Comparison of ENCODE assay signal across 27 mouse cellular contexts in the genomic region with DNA sequence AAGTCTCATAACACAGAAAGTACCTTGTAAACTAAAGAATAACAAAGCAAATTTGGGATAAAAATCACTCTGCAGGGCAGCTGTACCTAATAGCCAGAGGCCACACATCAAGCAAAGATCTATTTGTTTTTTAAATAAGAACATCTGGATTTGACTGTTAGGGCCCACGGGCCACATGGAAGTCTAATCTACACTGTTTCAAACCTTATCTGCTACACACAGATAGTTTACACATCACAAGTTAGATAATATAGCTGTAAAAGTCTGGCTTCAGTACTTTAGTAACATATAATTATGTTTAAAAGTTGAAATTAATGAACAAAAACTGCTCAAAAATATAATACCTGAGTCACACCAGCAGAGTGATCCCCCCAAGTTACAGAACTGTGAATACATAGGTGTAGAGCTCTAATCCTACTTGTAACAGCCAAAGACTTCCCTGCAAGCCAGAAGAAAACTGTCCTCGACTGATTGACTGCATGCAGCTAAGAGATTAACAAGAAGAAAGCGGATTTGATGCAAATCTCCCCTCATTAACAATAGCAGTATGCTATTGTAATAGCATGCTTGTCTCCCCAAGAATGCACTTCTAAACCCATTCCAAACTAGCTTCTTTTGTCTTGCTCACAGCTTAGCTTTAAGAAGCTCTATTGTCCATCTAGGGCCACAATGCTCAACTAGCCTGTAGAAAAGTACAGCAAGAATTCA. TPM values are rescaled to one million over a fixed set of nuclear protein-coding genes. Genes with fewer than 3 reads are reported as not detected.
DNase-seq lines count a peak whose midpoint lies in the region; ATAC-seq and TF ChIP-seq lines count a peak whose summit lies in the region.
"Had no signal": no experiment of that assay in that cellular context is flagged by ENCODE, and none has a peak within 500 bp of the region (broad histone marks: within the 10 kb centered on the region; RNA-seq: fewer than 3 reads in every experiment).

No protein-coding gene starts in this region.

- TF ChIP-seq RAD21 in MEL (IDR thresholded peaks at IDR 0.05; ENCODE audit: low read depth, low read length): no peak

- H3K4me3 ChIP-seq in MEL (ENCODE audit: control insufficient read depth in 1 of 2, insufficient read depth in 1 of 2, low read depth in 2 of 2, low read length in 2 of 2): no peak overlapping the region
- H3K4me3 ChIP-seq in liver, embryonic 12.5 days: no peak overlapping the region
- no peak overlapping the region for H3K4me3 ChIP-seq in embryonic facial prominence, embryonic 10.5 days
- H3K4me3 ChIP-seq in thymus, adult 2 months (ENCODE audit: control insufficient read depth, insufficient read depth, low read length): no peak overlapping the region
- H3K4me3 ChIP-seq: embryonic facial prominence, embryonic 13.5 days; heart, embryonic 15.5 days; hindbrain, embryonic 13.5 days; left cerebral cortex, adult 2 months; limb, embryonic 15.5 days; midbrain, embryonic 10.5 days had no signal

- peak; percentile 56 for DNase-seq in MEL (ENCODE audit: low read depth, low spot score)
- peak; percentile 76 for DNase-seq in R1 (ENCODE audit: low read depth, low spot score)
- no peak for DNase-seq in embryonic facial prominence, embryonic 10.5 days (ENCODE audit: low spot score)
- no peak for DNase-seq in MN1 (ENCODE audit: low spot score)
- no peak for DNase-seq in adrenal gland, adult 18-20 months (ENCODE audit: low spot score in 2 of 2)
- no peak for DNase-seq in thymus, adult 2 months
- DNase-seq: adrenal gland, adult 2 months; cerebellum, adult 11-12 months; cerebellum, postnatal 14 days; gastrocnemius, postnatal 36 days; heart, postnatal 36 days; kidney, adult 18-20 months; kidney, postnatal 4 days; layer of hippocampus, adult 9-11 months; left cerebral cortex, postnatal 4 days; lung, postnatal 4 days; right cerebral cortex, adult 18-20 months; right cerebral cortex, postnatal 4 days; thymus, adult 18-20 months had no signal

- peak overlapping the region; percentile 64 for H3K27ac ChIP-seq in MEL (ENCODE audit: control insufficient read depth, low read depth, low read length)
- peak overlapping the region; percentile 72 for H3K27ac ChIP-seq in liver, embryonic 12.5 days
- no peak overlapping the region for H3K27ac ChIP-seq in embryonic facial prominence, embryonic 10.5 days (replicated peaks)
- no peak overlapping the region for H3K27ac ChIP-seq in thymus, adult 2 months (ENCODE audit: control insufficient read depth, insufficient read depth, low read length)
- H3K27ac ChIP-seq: embryonic facial prominence, embryonic 13.5 days; heart, embryonic 15.5 days; hindbrain, embryonic 13.5 days; left cerebral cortex, adult 2 months; limb, embryonic 15.5 days; midbrain, embryonic 10.5 days had no signal

- TF ChIP-seq CTCF in MEL (IDR thresholded peaks at IDR 0.05 in 2 of 3, conservative IDR thresholded peaks at IDR 0.05 in 1 of 3; ENCODE audit: control insufficient read depth in 1 of 3, insufficient read depth in 1 of 3, low read depth in 2 of 3, low read length in 3 of 3, poor library complexity in 1 of 3, severe bottlenecking in 1 of 3): no peak
- no peak for TF ChIP-seq CTCF in thymus, adult 2 months (IDR thresholded peaks at IDR 0.05; ENCODE audit: borderline replicate concordance, control insufficient read depth, extremely low read depth, insufficient read depth, low read length, poor library complexity)

- H3K4me1 ChIP-seq in MEL (ENCODE audit: control insufficient read depth in 1 of 2, insufficient read depth in 2 of 2, low read length in 2 of 2): peaks cover 9 to 22% of the 10 kb centered on the region in 2 experiments; a peak in 3 of 4 replicates
- H3K4me1 ChIP-seq in liver, embryonic 12.5 days: peaks cover 39% of the 10 kb centered on the region
- peaks cover 7% of the 10 kb centered on the region for H3K4me1 ChIP-seq in embryonic facial prominence, embryonic 10.5 days
- no peaks in the 10 kb centered on the region for H3K4me1 ChIP-seq in thymus, adult 2 months (replicated peaks; ENCODE audit: control insufficient read depth, insufficient read depth, low read length)
- H3K4me1 ChIP-seq: embryonic facial prominence, embryonic 13.5 days; heart, embryonic 15.5 days; hindbrain, embryonic 13.5 days; limb, embryonic 15.5 days had no signal

- H3K9me3 ChIP-seq in MEL (replicated peaks; ENCODE audit: insufficient read depth, low read length): no peaks in the 10 kb centered on the region
- H3K9me3 ChIP-seq in liver, embryonic 12.5 days (replicated peaks): no peaks in the 10 kb centered on the region
- H3K9me3 ChIP-seq in embryonic facial prominence, embryonic 10.5 days: no peaks in the 10 kb centered on the region
- H3K9me3 ChIP-seq: embryonic facial prominence, embryonic 13.5 days; heart, embryonic 15.5 days; hindbrain, embryonic 13.5 days; limb, embryonic 15.5 days; midbrain, embryonic 10.5 days had no signal

- H3K79me2 ChIP-seq in MEL (ENCODE audit: control insufficient read depth, insufficient read depth, low read length, poor library complexity): peaks cover 8% of the 10 kb centered on the region

- peaks cover 21 to 30% of the 10 kb centered on the region in 2 experiments for H3K36me3 ChIP-seq in MEL (ENCODE audit: control insufficient read depth in 1 of 2, insufficient read depth in 2 of 2, low read length in 2 of 2)
- peaks cover 54% of the 10 kb centered on the region for H3K36me3 ChIP-seq in liver, embryonic 12.5 days
- peaks cover 16% of the 10 kb centered on the region for H3K36me3 ChIP-seq in embryonic facial prominence, embryonic 10.5 days (replicated peaks)
- no peaks in the 10 kb centered on the region for H3K36me3 ChIP-seq in thymus, adult 2 months (ENCODE audit: control insufficient read depth, insufficient read depth, low read length)
- H3K36me3 ChIP-seq: embryonic facial prominence, embryonic 13.5 days had no signal

- peak overlapping the region; percentile 44 for H3K4me2 ChIP-seq in liver, embryonic 12.5 days
- H3K4me2 ChIP-seq: embryonic facial prominence, embryonic 13.5 days; heart, embryonic 15.5 days; hindbrain, embryonic 13.5 days; limb, embryonic 15.5 days had no signal

- H3K9ac ChIP-seq in MEL (ENCODE audit: control insufficient read depth, low read depth, low read length, poor library complexity, severe bottlenecking): no peak overlapping the region
- peak overlapping the region; percentile 2; the same call in 1 of the 2 replicates for H3K9ac ChIP-seq in liver, embryonic 12.5 days
- H3K9ac ChIP-seq: embryonic facial prominence, embryonic 13.5 days; heart, embryonic 15.5 days; hindbrain, embryonic 13.5 days; limb, embryonic 15.5 days had no signal

- no peaks in the 10 kb centered on the region for H3K27me3 ChIP-seq in MEL (ENCODE audit: control insufficient read depth in 1 of 2, insufficient read depth in 2 of 2, low read length in 2 of 2)
- H3K27me3 ChIP-seq in liver, embryonic 12.5 days (replicated peaks): no peaks in the 10 kb centered on the region
- H3K27me3 ChIP-seq in embryonic facial prominence, embryonic 10.5 days (replicated peaks; ENCODE audit: low read depth, poor library complexity, severe bottlenecking): no peaks in the 10 kb centered on the region
- H3K27me3 ChIP-seq in thymus, adult 2 months (ENCODE audit: control insufficient read depth, insufficient read depth, low read length): no peaks in the 10 kb centered on the region
- H3K27me3 ChIP-seq: embryonic facial prominence, embryonic 13.5 days; heart, embryonic 15.5 days; hindbrain, embryonic 13.5 days; limb, embryonic 15.5 days had no signal

- 16% methylated on average over 3 of the region's 3 CpGs for WGBS in liver, embryonic 12.5 days (ENCODE audit: insufficient replicate concordance)
- 29% methylated on average over 3 of the region's 3 CpGs for WGBS in embryonic facial prominence, embryonic 10.5 days
- 93% methylated on average over 3 of the region's 3 CpGs for WGBS in thymus, adult 2 months

- peak; percentile 85 for ATAC-seq in liver, embryonic 12.5 days
- peak; percentile 76 for ATAC-seq in megakaryocyte progenitor cell, adult 5-6 weeks (replicated peaks; ENCODE audit: poor library complexity)

- no peak for TF ChIP-seq POLR2A in MEL (IDR thresholded peaks at IDR 0.05; ENCODE audit: control insufficient read depth in 1 of 2, insufficient read depth in 1 of 2, low read depth in 1 of 2, low read length in 2 of 2, poor library complexity in 1 of 2)
- TF ChIP-seq POLR2A in thymus, adult 2 months (IDR thresholded peaks at IDR 0.05; ENCODE audit: control insufficient read depth, extremely low read depth, insufficient read depth, low read length, poor library complexity): no peak

- TF ChIP-seq EP300 in MEL (IDR thresholded peaks at IDR 0.05; ENCODE audit: low read depth in 1 of 2, low read length in 2 of 2): peak; percentile 81 to 87

RNA-seq across cellular contexts. Expression of gene Clcn3, which starts 44.2 kb away (rescaled TPM):
- total RNA-seq in MEL (2012; rRNA removed): 28.8 and 34.6 TPM in 2 replicates
- 10 to 100 TPM; 33.0 to 65.6 TPM for polyA plus RNA-seq in MEL (2012; ENCODE audit: insufficient read depth in 1 of 2, insufficient read length in 2 of 2, low read depth in 1 of 2, low replicate concordance in 2 of 2, missing spikeins in 1 of 2)
- 43.8 and 44.9 TPM in 2 replicates for polyA plus RNA-seq in liver, embryonic 12.5 days (2016; fragmentation: Nextera tagmentation; extraction: Ambion mirVana)
- total RNA-seq in megakaryocyte progenitor cell, adult 5-6 weeks (2015): 22.3 and 26.1 TPM in 2 replicates
- total RNA-seq in megakaryocyte progenitor cell, adult 5-6 weeks (2017): 22.8 and 29.3 TPM in 2 replicates
- 17.8 and 19.2 TPM in 2 replicates for polyA plus RNA-seq in embryonic facial prominence, embryonic 10.5 days (2016; fragmentation: Nextera tagmentation; extraction: Ambion mirVana)
- total RNA-seq in adrenal gland, adult 18-20 months (2021): 10 to 100 TPM; 34.3 to 43.4 TPM
- polyA plus RNA-seq in thymus, adult 2 months (2012; rRNA removed): 16.3 and 17.2 TPM in 2 replicates

RNA-seq across cellular contexts. Expression of gene Hpf1, which starts 48.7 kb away (rescaled TPM):
- 73.2 and 74.4 TPM in 2 replicates for total RNA-seq in MEL (2012; rRNA removed)
- polyA plus RNA-seq in MEL (2012; ENCODE audit: insufficient read depth in 1 of 2, insufficient read length in 2 of 2, low read depth in 1 of 2, low replicate concordance in 2 of 2, missing spikeins in 1 of 2): 10 to 100 TPM in 1 of 2 experiments, not detected in 1; 83.5 TPM
- 110 and 120 TPM in 2 replicates for polyA plus RNA-seq in liver, embryonic 12.5 days (2016; fragmentation: Nextera tagmentation; extraction: Ambion mirVana)
- total RNA-seq in megakaryocyte progenitor cell, adult 5-6 weeks (2015): 171 and 186 TPM in 2 replicates
- total RNA-seq in megakaryocyte progenitor cell, adult 5-6 weeks (2017): 124 and 138 TPM in 2 replicates
- 115 and 117 TPM in 2 replicates for polyA plus RNA-seq in embryonic facial prominence, embryonic 10.5 days (2016; fragmentation: Nextera tagmentation; extraction: Ambion mirVana)
- 10 to 100 TPM; 18.7 to 23.6 TPM for total RNA-seq in adrenal gland, adult 18-20 months (2021)
- polyA plus RNA-seq in thymus, adult 2 months (2012; rRNA removed): 10.3 and 14.2 TPM in 2 replicates

RNA-seq across cellular contexts. Expression of gene Nek1, which starts 54.1 kb away (rescaled TPM):
- 8.9 and 11.5 TPM in 2 replicates for total RNA-seq in MEL (2012; rRNA removed)
- polyA plus RNA-seq in MEL (2012; ENCODE audit: insufficient read depth in 1 of 2, insufficient read length in 2 of 2, low read depth in 1 of 2, low replicate concordance in 2 of 2, missing spikeins in 1 of 2): 10 to 100 TPM; 15.6 to 35.3 TPM
- polyA plus RNA-seq in liver, embryonic 12.5 days (2016; fragmentation: Nextera tagmentation; extraction: Ambion mirVana): 10.1 and 10.6 TPM in 2 replicates
- total RNA-seq in megakaryocyte progenitor cell, adult 5-6 weeks (2015): 14.2 and 15.9 TPM in 2 replicates
- 21.2 and 25.6 TPM in 2 replicates for total RNA-seq in megakaryocyte progenitor cell, adult 5-6 weeks (2017)
- 20.4 and 21.1 TPM in 2 replicates for polyA plus RNA-seq in embryonic facial prominence, embryonic 10.5 days (2016; fragmentation: Nextera tagmentation; extraction: Ambion mirVana)
- total RNA-seq in adrenal gland, adult 18-20 months (2021): 10 to 100 TPM; 11.9 to 16.2 TPM
- 8.0 and 9.4 TPM in 2 replicates for polyA plus RNA-seq in thymus, adult 2 months (2012; rRNA removed)

Comparison
In these comparisons a context has a peak if more than half of its experiments do, and no peak if none do; other contexts are left out.
1. DNase-seq: peak in MEL (single experiment) and R1 (single experiment); none in embryonic facial prominence, embryonic 10.5 days (single experiment), MN1 (single experiment), adrenal gland, adult 18-20 months (0 of 2) and thymus, adult 2 months (single experiment).
2. H3K27ac ChIP-seq: peak in MEL (single experiment) and liver, embryonic 12.5 days (single experiment); none in embryonic facial prominence, embryonic 10.5 days (single experiment) and thymus, adult 2 months (single experiment).